In genomic region chr16:18649126-18649525, GRCm38 (mm10) we compare ENCODE assay signal across 22 mouse cellular contexts. TPM values are rescaled to one million over a fixed set of nuclear protein-coding genes. Genes with fewer than 3 reads are reported as not detected.
DNase-seq lines count a peak whose midpoint lies in the region; ATAC-seq and TF ChIP-seq lines count a peak whose summit lies in the region.
"Had no signal": no experiment of that assay in that cellular context is flagged by ENCODE, and none has a peak within 500 bp of the region (broad histone marks: within the 10 kb centered on the region; RNA-seq: fewer than 3 reads in every experiment).

No protein-coding gene starts in this region.

- no peaks in the 10 kb centered on the region for H3K4me1 ChIP-seq in intestine, embryonic 14.5 days (replicated peaks; ENCODE audit: control insufficient read depth, insufficient read depth, low read length)
- H3K4me1 ChIP-seq in intestine, postnatal 0 days (replicated peaks; ENCODE audit: control insufficient read depth, insufficient read depth, low read length) = peaks cover under 1% of the 10 kb centered on the region; the same call in 1 of the 2 replicates
- H3K4me1 ChIP-seq in stomach, embryonic 16.5 days (ENCODE audit: control insufficient read depth, insufficient read depth, low read length) = 0 out of 2 replicates have a peak, but pooled peaks cover 3% of the 10 kb centered on the region
- no peaks in the 10 kb centered on the region for H3K4me1 ChIP-seq in heart, embryonic 11.5 days (ENCODE audit: control insufficient read depth, insufficient read depth, low read length)
- H3K4me1 ChIP-seq: forebrain, embryonic 12.5 days; forebrain, embryonic 15.5 days; heart, embryonic 10.5 days had no signal

- peak; percentile 34 for DNase-seq in fat pad, adult 2 months (ENCODE audit: extremely low read depth, low read depth, low spot score)
- no peak for DNase-seq in intestine, embryonic 14.5 days (ENCODE audit: low spot score)
- no peak for DNase-seq in B cell, adult 2 months
- DNase-seq in Muller cell, postnatal 12 days (ENCODE audit: inconsistent ontology term) = no peak
- DNase-seq: adrenal gland, postnatal 10 days; adrenal gland, postnatal 36 days; cerebellum, adult 18-20 months; cerebellum, adult 9-10 months; cerebellum, postnatal 14 days; gastrocnemius, postnatal 25 days; heart, adult 2 months had no signal

- no peaks in the 10 kb centered on the region for H3K27me3 ChIP-seq in intestine, embryonic 14.5 days (replicated peaks; ENCODE audit: control insufficient read depth, insufficient read depth, low read length)
- H3K27me3 ChIP-seq in intestine, postnatal 0 days (replicated peaks; ENCODE audit: control insufficient read depth, insufficient read depth, low read length) = no peaks in the 10 kb centered on the region
- no peaks in the 10 kb centered on the region for H3K27me3 ChIP-seq in stomach, embryonic 16.5 days (ENCODE audit: control insufficient read depth, insufficient read depth, low read length)
- no peaks in the 10 kb centered on the region for H3K27me3 ChIP-seq in heart, embryonic 11.5 days (ENCODE audit: control insufficient read depth, insufficient read depth, low read length)
- H3K27me3 ChIP-seq: forebrain, embryonic 12.5 days; forebrain, embryonic 15.5 days had no signal

- peak; percentile 68; the same call in 1 of the 2 replicates for ATAC-seq in intestine, embryonic 14.5 days (replicated peaks; ENCODE audit: low FRiP score, low TSS enrichment, low read depth)
- ATAC-seq in intestine, postnatal 0 days = peak; percentile 84
- peak; percentile 62 for ATAC-seq in stomach, embryonic 16.5 days (ENCODE audit: insufficient read depth, low FRiP score)
- no peak for ATAC-seq in heart, embryonic 11.5 days (replicated peaks; ENCODE audit: insufficient number of reproducible peaks, low FRiP score, low TSS enrichment)
- ATAC-seq: forebrain, embryonic 15.5 days; hindbrain, postnatal 0 days; inflammation-experienced regulatory T-cells, adult 6 months; Patski had no signal

- no peaks in the 10 kb centered on the region for H3K9me3 ChIP-seq in intestine, embryonic 14.5 days (ENCODE audit: control insufficient read depth, low read length)
- no peaks in the 10 kb centered on the region for H3K9me3 ChIP-seq in intestine, postnatal 0 days (ENCODE audit: control insufficient read depth)
- H3K9me3 ChIP-seq in stomach, embryonic 16.5 days (replicated peaks; ENCODE audit: control insufficient read depth, low read length) = no peaks in the 10 kb centered on the region
- H3K9me3 ChIP-seq in heart, embryonic 11.5 days (replicated peaks; ENCODE audit: control insufficient read depth, low read length) = 0 out of 2 replicates have a peak, but pooled peaks cover 3% of the 10 kb centered on the region
- H3K9me3 ChIP-seq: forebrain, embryonic 12.5 days; forebrain, embryonic 15.5 days; heart, embryonic 10.5 days had no signal

- no peaks in the 10 kb centered on the region for H3K36me3 ChIP-seq in intestine, embryonic 14.5 days (ENCODE audit: control insufficient read depth, insufficient read depth, low read length)
- H3K36me3 ChIP-seq in intestine, postnatal 0 days (ENCODE audit: control insufficient read depth, insufficient read depth) = no peaks in the 10 kb centered on the region
- no peaks in the 10 kb centered on the region for H3K36me3 ChIP-seq in stomach, embryonic 16.5 days (ENCODE audit: control insufficient read depth, insufficient read depth, low read length)
- no peaks in the 10 kb centered on the region for H3K36me3 ChIP-seq in heart, embryonic 11.5 days (ENCODE audit: control insufficient read depth, insufficient read depth, low read length)
- H3K36me3 ChIP-seq: forebrain, embryonic 12.5 days; forebrain, embryonic 15.5 days; heart, embryonic 10.5 days; hindbrain, embryonic 10.5 days had no signal

- H3K9ac ChIP-seq in intestine, embryonic 14.5 days (ENCODE audit: low read length) = no peak overlapping the region
- no peak overlapping the region for H3K9ac ChIP-seq in intestine, postnatal 0 days (ENCODE audit: low read depth, low read length)
- H3K9ac ChIP-seq in stomach, embryonic 16.5 days (ENCODE audit: low read length) = no peak overlapping the region
- H3K9ac ChIP-seq in heart, embryonic 11.5 days (ENCODE audit: low read depth, low read length) = no peak overlapping the region
- H3K9ac ChIP-seq: forebrain, embryonic 12.5 days; forebrain, embryonic 15.5 days; hindbrain, embryonic 14.5 days had no signal

- WGBS in intestine, embryonic 14.5 days = 60% methylated on average over 3 of the region's 3 CpGs
- 38% methylated on average over 3 of the region's 3 CpGs for WGBS in intestine, postnatal 0 days
- 49% methylated on average over 3 of the region's 3 CpGs for WGBS in stomach, embryonic 16.5 days
- 50% methylated on average over 3 of the region's 3 CpGs for WGBS in heart, embryonic 11.5 days (ENCODE audit: insufficient replicate concordance)

- TF ChIP-seq CTCF in intestine, postnatal 0 days (IDR thresholded peaks at IDR 0.05; ENCODE audit: low read depth) = no peak

- H3K4me2 ChIP-seq in intestine, embryonic 14.5 days (ENCODE audit: low read length) = no peak overlapping the region
- H3K4me2 ChIP-seq in intestine, postnatal 0 days (replicated peaks; ENCODE audit: low read depth) = no peak overlapping the region; the same call in 1 of the 2 replicates
- no peak overlapping the region for H3K4me2 ChIP-seq in stomach, embryonic 16.5 days (ENCODE audit: low read depth, low read length)
- H3K4me2 ChIP-seq in heart, embryonic 11.5 days = no peak overlapping the region
- H3K4me2 ChIP-seq: forebrain, embryonic 12.5 days; forebrain, embryonic 15.5 days; hindbrain, embryonic 14.5 days had no signal

- H3K4me3 ChIP-seq in intestine, embryonic 14.5 days (ENCODE audit: low read depth, low read length) = no peak overlapping the region
- H3K4me3 ChIP-seq in intestine, postnatal 0 days (ENCODE audit: low read depth, low read length) = no peak overlapping the region
- no peak overlapping the region for H3K4me3 ChIP-seq in stomach, embryonic 16.5 days (replicated peaks; ENCODE audit: low read length)
- H3K4me3 ChIP-seq in heart, embryonic 11.5 days (ENCODE audit: low read depth, low read length) = no peak overlapping the region
- H3K4me3 ChIP-seq: forebrain, embryonic 12.5 days; forebrain, embryonic 15.5 days; heart, adult 2 months; heart, embryonic 10.5 days; hindbrain, embryonic 10.5 days had no signal

- no peak overlapping the region for H3K27ac ChIP-seq in intestine, embryonic 14.5 days (ENCODE audit: low read depth)
- H3K27ac ChIP-seq in intestine, postnatal 0 days (ENCODE audit: low read depth, low read length) = peak overlapping the region; percentile 66
- H3K27ac ChIP-seq in stomach, embryonic 16.5 days (ENCODE audit: low read length) = peak overlapping the region; percentile 29; the same call in 1 of the 2 replicates
- no peak overlapping the region for H3K27ac ChIP-seq in heart, embryonic 11.5 days (ENCODE audit: low read depth, low read length)
- H3K27ac ChIP-seq: forebrain, embryonic 12.5 days; forebrain, embryonic 15.5 days; heart, adult 2 months; heart, embryonic 10.5 days; hindbrain, embryonic 10.5 days; hindbrain, embryonic 14.5 days; hindbrain, postnatal 0 days had no signal

RNA-seq across cellular contexts. Expression of gene Sept5, which starts 19.4 kb away (rescaled TPM):
- 29.3 and 29.9 TPM in 2 replicates for polyA plus RNA-seq in intestine, embryonic 14.5 days (2014; fragmentation: Nextera tagmentation; extraction: Ambion mirVana)
- 24.7 and 25.4 TPM in 2 replicates for polyA plus RNA-seq in intestine, postnatal 0 days (2015; fragmentation: Nextera tagmentation; extraction: Ambion mirVana)
- polyA plus RNA-seq in stomach, embryonic 16.5 days (2015; fragmentation: Nextera tagmentation; extraction: Ambion mirVana) = 26.8 and 37.7 TPM in 2 replicates
- polyA plus RNA-seq in heart, embryonic 11.5 days (2014; fragmentation: Nextera tagmentation; extraction: Ambion mirVana) = 6.2 and 8.3 TPM in 2 replicates

RNA-seq across cellular contexts. Expression of gene Gm49601, which starts 22.9 kb away (rescaled TPM):
- polyA plus RNA-seq in intestine, embryonic 14.5 days (2014; fragmentation: Nextera tagmentation; extraction: Ambion mirVana) = 2.0 and 2.2 TPM in 2 replicates
- polyA plus RNA-seq in intestine, postnatal 0 days (2015; fragmentation: Nextera tagmentation; extraction: Ambion mirVana) = 0.34 and 1.4 TPM in 2 replicates
- polyA plus RNA-seq in stomach, embryonic 16.5 days (2015; fragmentation: Nextera tagmentation; extraction: Ambion mirVana) = 3.1 and 4.2 TPM in 2 replicates
- 0.73 and 1.0 TPM in 2 replicates for polyA plus RNA-seq in heart, embryonic 11.5 days (2014; fragmentation: Nextera tagmentation; extraction: Ambion mirVana)
- polyA plus RNA-seq: inflammation-experienced regulatory T-cells, adult 6 months had no signal

RNA-seq across cellular contexts. Expression of gene Gp1bb, which starts 26.9 kb away (rescaled TPM):
- 1.9 and 2.0 TPM in 2 replicates for polyA plus RNA-seq in intestine, embryonic 14.5 days (2014; fragmentation: Nextera tagmentation; extraction: Ambion mirVana)
- polyA plus RNA-seq in intestine, postnatal 0 days (2015; fragmentation: Nextera tagmentation; extraction: Ambion mirVana) = 1.6 and 2.4 TPM in 2 replicates
- polyA plus RNA-seq in stomach, embryonic 16.5 days (2015; fragmentation: Nextera tagmentation; extraction: Ambion mirVana) = 0.68 and 0.74 TPM in 2 replicates
- 8.3 and 8.6 TPM in 2 replicates for polyA plus RNA-seq in heart, embryonic 11.5 days (2014; fragmentation: Nextera tagmentation; extraction: Ambion mirVana)
- polyA plus RNA-seq: inflammation-experienced regulatory T-cells, adult 6 months had no signal

RNA-seq across cellular contexts. Expression of gene Tbx1, which starts 58.7 kb away (rescaled TPM):
- polyA plus RNA-seq in intestine, embryonic 14.5 days (2014; fragmentation: Nextera tagmentation; extraction: Ambion mirVana) = 0.14 and 0.22 TPM in 2 replicates
- polyA plus RNA-seq in intestine, postnatal 0 days (2015; fragmentation: Nextera tagmentation; extraction: Ambion mirVana) = 0.93 and 1.0 TPM in 2 replicates
- 0.20 and 0.84 TPM in 2 replicates for polyA plus RNA-seq in stomach, embryonic 16.5 days (2015; fragmentation: Nextera tagmentation; extraction: Ambion mirVana)
- 1.2 and 1.4 TPM in 2 replicates for polyA plus RNA-seq in heart, embryonic 11.5 days (2014; fragmentation: Nextera tagmentation; extraction: Ambion mirVana)
- polyA plus RNA-seq: inflammation-experienced regulatory T-cells, adult 6 months had no signal

Comparison
In these comparisons a context has a peak if more than half of its experiments do, and no peak if none do; other contexts are left out.
1. H3K27ac ChIP-seq: peak in intestine, postnatal 0 days (single experiment) and stomach, embryonic 16.5 days (single experiment); none in intestine, embryonic 14.5 days (single experiment) and heart, embryonic 11.5 days (single experiment).